Mouse (Mus musculus) 3T3-L1 (cell line): ENCODE measurements around the gene Zfp365.
A peak's percentile ranks its signal among the peaks of the same experiment; 100 is the strongest.

Experiments used
- DNase-seq: peaks from one replicate; pipeline ENCODE4 v3.0.0-alpha.2; 2015; ENCODE audit warnings: low read depth, low spot score

Gene Zfp365

DNA sequence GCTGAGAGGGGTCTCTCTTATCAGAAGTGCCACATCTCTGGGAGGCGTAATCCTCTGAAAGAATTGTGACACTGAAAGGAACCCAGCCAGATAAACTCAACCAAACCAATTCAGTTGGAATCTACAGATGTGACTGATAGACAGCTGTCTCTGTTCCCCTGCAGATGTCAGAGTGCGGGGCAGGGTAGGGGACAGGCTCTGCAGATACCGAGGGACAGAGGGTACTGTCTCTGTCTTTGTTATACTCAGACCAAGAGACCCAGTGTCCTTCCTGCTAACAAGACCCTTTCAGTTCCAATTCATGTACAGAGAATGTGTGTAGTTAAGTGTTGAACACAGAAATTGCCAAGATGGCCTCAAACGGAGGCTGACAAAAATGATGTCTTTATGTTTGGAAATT is 6.4 kb downstream of the Zfp365 start:
- no peak for DNase-seq

DNA sequence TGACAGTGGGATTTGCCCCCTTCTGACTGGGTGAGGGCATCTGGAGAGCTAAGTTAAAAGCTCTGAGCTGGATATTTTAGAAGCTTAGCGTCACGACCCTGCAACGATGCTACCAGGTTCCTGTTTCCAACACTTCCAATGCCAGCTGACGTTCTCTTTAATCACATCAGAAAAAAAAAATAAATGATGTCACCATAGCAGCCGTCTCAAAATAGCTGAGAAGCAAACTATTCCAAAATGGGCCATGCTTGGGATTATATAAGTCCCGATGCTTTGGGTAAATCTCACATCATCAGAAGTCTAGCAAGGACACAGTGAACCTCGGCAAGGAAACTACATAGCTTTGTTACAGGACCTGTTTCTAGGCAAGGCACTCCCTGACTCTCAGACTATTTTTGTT is 9.1 kb downstream of the Zfp365 start:
- DNase-seq = no peak

DNA sequence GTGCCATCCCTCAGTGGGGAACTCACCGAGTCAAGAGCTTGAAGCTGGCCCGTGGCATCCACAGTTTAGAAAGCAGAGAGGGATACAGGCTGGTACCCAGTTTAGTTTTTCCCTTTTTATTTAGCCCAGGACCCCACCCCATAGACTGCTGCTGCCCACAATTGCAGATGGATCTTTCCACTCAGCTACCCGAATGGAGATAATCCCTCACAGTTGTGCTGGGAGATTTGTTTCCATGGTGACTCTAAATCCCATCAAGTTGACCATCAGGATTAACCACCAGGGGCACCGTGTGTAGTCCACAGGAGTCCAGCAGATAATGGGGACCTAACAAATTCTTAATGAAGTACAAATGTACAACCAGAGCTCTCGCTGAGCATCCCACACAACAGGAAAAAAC is 11.3 kb downstream of the Zfp365 start:
- DNase-seq = no peak

GRCm38 (mm10) chr10:67898949-67899675 is 13.3 kb downstream of the Zfp365 start:
- DNase-seq = peak; percentile 89

DNA sequence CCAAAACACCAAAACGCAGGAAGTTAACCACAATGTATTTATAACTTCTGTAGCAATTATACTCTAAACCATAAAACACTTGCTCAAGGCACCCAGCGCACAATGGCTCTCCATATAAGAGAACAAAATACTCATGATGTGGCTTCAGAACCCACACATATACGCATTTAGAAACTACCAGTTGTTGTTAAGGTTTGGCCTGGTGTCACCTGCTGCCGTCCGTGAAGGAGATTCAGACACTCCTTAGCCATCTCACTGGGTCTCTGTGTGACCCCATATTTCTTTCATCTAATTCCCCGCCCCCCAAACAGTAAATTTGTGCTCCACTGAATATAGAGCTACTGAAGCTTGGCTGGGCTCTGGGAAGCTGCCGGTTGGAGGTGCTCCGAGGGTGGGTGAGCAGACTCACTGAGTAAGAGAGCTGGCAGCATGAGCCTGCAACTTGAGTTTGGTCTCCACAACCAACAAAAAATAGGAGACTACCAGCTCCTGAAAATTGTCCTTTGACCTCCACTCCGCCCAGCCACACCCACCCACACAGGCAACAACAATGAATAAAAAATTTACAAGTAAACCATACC is 14.0 kb downstream of the Zfp365 start:
- DNase-seq = no peak

DNA sequence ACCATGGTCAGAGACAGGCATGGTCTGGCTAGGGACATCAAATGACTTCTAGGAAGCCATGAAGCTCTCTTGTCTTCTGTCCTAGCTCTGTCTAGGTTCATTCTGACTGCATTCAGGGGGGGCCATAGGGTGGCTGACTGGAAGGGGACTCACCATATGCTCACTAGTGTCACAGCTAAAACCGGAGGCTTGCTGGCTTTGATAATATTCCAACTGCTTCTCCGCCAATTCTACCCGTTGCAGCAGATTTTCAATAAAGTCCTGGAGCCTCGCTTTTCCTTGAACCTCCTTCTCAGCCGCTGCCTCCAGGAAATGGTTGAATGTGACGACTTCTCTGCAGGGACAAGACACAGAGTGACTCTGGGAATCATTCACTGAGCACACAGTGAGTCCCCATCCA is 15.2 kb downstream of the Zfp365 start:
- no peak for DNase-seq

DNA sequence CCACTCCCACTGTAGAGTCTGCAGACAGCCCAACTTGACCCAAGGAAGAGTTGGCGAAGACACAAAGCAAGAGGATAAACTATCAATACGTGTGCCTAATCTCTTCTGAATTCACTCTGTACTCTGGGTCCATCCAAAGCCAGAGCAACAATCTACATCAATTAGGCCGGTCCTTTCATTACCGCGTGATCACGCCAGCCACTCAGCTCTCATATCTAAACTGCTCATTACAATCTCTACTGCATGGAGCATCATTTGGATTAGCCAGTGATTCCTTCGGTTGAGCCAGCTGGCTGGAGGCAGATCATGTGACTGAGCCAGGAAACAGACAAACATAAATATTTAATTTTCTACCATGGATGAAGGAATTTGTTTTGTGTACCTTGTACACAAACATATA is 17.8 kb downstream of the Zfp365 start:
- no peak for DNase-seq

- DNase-seq = no peak
Measured at GRCm38 (mm10) chr10:67894059-67894458, 18.4 kb downstream of the Zfp365 start.

- no peak for DNase-seq
Measured at GRCm38 (mm10) chr10:67893226-67893625, 19.2 kb downstream of the Zfp365 start.

GRCm38 (mm10) chr10:67891126-67891525 is 21.3 kb downstream of the Zfp365 start:
- DNase-seq = no peak

- DNase-seq = no peak
Measured at GRCm38 (mm10) chr10:67887971-67888370, 24.5 kb downstream of the Zfp365 start.

GRCm38 (mm10) chr10:67880692-67881091 is 31.8 kb downstream of the Zfp365 start:
- no peak for DNase-seq

- DNase-seq = peak; percentile 72
Measured at GRCm38 (mm10) chr10:67871811-67872210, 40.7 kb downstream of the Zfp365 start.

GRCm38 (mm10) chr10:67868234-67868633 is 44.2 kb downstream of the Zfp365 start:
- no peak for DNase-seq

DNA sequence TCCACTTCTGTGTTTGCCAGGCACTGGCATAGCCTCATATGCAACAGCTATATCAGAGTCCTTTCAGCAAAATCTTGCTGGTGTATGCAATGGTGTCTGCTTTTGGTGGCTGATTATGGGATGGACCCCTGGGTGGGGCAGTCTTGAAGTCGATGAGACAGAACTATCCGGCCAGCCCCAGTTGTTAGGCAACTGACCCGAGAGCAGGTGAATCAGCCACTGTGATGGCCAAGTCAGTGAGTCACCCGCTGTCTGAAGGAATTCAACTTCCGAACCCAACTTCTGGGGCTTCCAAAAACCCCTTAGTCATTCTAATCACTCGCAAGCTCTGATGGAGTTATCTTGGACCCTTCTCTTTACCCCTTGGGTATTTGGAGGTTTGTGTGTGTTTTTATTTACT is 46.6 kb downstream of the Zfp365 start:
- DNase-seq = peak; percentile 89

DNA sequence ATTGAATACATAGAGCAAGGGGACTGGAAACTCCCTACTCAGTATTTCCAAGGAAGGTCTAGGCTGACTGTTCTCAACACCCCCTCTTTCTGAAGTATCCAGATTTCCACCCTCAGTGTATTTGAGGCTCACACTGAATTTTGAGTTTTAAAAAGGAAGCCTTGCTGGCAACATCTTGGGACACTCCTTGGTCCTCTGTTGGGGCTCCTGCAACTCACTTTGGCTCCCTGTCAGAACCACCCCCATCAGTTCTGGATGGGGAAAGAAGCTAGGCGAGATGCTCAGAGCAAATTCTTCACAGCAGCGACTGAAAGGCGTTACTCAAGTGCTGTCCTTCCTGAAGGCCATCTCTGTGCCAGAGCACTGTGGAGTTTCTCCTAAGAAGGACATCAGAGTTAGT is 47.4 kb downstream of the Zfp365 start:
- peak; percentile 11 for DNase-seq

DNA sequence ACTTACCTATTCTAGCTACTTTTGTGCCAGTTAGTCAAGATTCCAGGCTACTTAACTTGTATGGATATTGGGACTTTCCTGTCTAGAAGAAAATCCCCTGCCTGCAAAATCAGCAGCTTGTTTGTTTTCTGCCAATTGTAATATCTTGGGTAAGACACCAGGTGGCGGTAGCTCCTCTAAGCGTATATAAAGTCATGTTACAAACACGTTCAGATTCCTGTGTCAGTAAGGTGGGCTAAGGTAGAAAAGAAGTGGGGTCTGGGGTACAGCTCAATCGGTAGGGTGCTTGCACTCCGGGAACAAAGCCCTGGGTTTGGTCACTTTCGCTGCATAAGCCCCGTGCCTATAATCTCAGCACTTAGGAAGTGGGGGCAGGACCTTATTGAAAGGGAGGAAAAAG is 50.1 kb downstream of the Zfp365 start:
- DNase-seq = peak; percentile 78

GRCm38 (mm10) chr10:67858878-67859277 is 53.6 kb downstream of the Zfp365 start:
- peak; percentile 89 for DNase-seq

DNA sequence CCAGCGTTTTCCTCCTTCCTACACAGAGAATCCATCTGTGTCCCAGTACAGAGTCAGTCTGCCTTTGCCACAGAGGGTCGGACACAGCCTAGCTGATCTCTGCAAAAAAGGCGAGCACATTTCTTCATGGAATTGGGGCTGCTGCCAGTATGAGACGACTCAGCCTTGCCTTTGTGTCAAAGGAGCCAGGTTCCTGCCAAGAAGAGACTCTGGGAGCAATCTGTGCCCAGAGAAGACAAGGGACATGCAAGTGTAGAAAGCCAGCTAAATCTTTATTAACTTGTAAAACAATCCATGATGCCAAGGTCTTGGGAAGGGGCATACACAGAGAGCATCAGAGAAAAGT is 54.9 kb downstream of the Zfp365 start:
- peak; percentile 73 for DNase-seq

DNA sequence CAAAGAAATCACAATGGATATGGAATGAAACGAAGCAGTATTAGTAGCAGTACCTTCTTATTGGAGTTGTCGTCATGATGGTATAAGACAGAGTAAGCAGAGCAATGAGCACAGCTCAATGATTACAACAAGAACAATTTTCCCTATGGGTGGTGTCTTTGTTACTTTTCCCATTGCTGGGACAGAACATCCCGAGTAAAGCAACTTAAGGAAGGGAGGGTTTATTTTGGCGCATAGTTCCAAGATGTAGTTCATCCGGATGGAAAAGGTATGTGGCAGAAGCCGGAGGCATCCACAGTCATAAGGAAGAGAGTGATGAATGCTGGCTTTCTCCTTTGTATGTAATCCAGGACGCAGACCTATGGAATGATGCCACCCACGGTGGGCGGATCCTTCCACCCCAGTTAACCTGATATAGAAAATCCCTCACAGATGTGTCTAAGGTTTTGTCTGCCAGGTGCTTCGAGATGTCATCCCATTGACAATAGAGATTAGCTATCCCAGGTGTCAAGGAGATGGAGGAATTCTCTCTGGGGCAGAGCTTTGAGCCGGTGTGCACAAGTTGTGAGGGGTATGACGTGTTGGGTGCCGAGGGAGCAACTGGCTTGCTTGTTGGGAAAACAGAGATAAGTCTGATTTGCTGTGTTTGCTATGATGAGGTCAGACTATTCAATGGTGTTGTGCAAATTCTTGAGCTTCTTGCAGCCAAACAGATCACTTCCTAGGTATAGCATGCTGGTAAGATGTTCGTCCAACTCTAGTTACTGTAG is 55.5 kb downstream of the Zfp365 start:
- DNase-seq = no peak

DNA sequence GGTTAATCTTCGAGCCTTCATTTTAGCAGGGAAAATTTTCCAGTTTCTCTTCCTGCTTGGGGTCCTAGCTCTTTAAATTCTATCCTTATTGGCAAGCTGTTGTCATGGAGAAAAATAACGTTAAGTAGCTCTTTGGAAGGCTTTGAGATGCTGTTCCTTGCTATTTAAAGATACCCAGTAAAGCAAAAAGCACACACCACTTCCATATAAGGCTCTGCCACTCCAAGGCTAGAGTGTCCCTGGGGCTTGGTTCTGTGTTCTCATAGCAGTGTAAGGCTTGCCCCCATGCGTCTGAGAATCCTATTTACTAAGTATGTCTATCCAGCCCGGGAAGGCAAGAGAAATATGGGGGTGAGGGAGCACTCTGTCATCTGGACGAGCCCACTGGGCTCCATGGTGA is 56.7 kb downstream of the Zfp365 start:
- no peak for DNase-seq

- DNase-seq = peak; percentile 58
Measured at GRCm38 (mm10) chr10:67852411-67852810, 60.1 kb downstream of the Zfp365 start.

- DNase-seq = no peak
Measured at GRCm38 (mm10) chr10:67851079-67851478, 61.4 kb downstream of the Zfp365 start.
